Mouse (Mus musculus) ES-CJ7 (cell line): Measurements from ENCODE around the gene Limk2.

Experiments
- DNase-seq: peaks from one replicate; pipeline ENCODE4 v3.0.0; 2011; ENCODE audit warnings: low read depth, low spot score

Limk2 gene

DNA sequence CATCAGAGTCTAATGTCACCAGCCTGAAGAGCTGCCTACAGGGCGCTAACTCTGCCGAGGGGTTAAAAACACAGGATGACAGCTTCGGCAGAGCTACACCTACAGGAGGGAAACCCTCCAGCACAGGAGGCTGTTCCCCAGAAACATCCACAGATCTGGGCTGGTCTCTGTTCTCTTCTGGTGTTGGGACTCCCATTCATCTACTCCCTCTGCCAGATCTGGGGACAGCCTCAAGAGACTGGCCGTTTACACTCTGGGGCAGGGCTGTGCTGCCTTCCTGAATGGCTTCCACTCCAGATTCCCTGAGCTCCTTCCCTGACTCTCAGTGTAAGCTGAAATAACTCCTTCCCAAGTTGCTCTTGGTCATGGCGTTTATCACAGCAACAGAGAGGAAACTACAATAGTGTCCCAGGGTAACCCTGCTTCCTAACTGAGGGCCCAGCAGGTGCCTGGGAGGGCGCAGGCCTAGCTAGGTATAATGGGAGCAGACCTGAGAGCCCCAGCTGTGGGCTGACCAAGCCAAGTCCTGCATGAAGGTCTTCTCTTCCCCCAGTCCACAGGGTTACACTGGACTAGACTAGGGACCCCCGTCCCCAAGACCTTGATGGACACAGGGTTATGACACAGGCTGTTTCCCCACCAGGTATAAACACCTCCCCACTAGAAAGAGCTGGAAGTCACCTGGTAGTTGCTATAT is 37.2 kb downstream of the Limk2 start:
- DNase-seq = no peak

DNA sequence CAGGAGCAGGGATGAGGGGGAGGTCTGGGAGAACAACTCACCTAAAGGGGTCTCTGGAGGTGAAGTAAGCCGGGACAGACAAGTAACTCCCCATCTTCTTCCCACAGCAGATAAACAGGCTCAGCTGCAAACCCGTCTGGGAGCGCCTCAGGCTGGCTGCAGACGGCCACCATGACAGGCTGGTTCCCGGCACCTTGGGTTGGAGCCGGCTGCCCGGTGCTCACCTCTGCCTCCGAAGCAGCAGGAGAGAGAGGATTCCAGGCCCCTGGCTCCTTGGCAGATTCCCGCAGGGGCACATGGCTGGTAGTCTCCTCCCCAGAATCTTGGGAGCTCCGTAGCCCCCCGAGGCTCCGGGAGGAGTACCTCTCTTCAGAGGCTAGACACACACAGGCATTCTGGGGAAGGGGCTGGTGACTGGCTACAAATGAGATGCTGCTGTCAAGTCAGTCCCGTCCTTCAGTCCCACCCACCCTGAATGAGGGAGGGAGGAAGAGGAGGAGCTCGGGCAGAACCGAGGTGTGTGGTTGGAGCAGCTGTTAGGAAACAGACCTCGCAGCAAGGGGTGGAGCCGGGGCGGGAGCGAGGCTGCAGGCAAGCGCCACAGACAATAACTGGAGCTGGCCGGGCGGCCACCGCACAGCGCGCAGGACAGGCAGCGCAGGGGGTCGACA is 37.9 kb downstream of the Limk2 start:
- peak; percentile 85 for DNase-seq

DNA sequence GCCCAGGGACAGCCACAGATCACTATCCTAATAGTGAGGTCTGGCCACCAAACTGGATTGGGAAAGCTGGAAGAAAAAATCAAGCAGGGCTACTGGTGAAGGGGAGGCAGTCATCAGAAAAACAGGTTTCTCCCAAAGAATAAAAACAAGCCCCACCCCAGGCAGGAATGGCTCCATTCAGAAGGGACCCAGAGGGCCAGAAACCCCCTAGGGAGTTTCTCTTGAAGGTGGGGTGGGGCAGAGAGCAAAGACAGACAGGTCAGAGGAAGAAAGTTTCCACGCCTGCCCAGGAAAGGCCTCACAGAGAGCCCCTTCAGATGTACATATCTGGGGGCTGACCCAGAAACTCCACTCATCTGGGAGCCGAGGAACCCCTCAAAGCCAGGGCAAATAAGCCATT is 38.8 kb downstream of the Limk2 start:
- no peak for DNase-seq

DNA sequence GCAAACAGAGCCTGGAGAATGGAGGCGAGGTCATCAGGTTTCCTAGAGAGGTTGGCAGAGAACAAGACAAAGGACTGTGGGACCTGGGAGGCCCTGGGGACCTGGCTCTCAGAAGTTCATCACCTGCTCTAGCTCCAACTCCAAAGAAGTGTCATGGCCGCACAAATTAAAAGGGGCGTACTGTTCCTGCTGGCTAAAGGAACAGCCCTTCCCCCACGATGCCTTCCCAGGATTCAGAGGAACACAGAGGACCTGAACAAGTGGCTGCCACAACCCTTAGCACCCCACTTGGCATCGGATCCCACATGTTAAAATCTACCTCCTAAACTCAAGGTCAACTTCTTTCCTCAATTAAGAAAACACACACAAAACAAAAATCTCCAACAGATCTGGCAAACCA is 39.5 kb downstream of the Limk2 start:
- DNase-seq = no peak

DNA sequence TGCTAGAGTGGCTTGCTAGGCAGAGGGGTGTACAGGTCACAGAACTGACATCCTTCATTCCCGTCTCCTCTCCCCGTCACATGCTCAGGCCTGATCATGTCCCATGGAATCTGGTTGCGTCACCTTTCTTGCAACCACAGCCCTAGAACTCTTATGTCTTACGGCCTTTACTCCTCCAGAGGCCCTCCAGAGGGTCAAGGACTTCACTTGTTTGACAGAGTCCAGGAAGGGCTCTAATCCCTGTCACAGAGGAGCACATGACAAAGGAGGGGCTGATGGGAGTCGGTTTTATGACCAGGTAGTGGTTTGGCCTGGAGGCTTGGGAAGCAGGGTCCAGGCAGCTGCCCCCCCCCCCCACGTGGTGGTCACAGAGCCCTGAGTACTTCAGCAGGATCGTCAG is 40.0 kb downstream of the Limk2 start:
- no peak for DNase-seq

DNA sequence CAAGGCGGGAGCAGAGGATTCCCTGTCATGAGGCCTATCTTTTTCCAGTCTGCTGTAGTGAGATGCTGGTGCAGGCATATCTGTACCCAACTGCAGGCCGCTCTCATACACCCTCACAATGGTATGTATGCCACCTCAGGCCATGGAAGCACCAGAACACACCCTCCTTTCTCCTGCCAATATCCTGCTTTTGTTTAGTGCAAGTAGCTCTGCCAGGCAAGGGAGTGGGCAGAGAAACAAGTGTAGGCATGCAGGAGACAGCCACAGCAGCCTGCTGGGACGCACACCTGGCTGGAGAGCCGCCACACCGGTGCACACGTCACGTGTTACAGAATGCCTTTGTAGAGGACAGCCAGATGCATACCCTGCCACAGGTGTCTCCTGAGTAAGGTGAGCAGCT is 42.6 kb downstream of the Limk2 start:
- DNase-seq = no peak

DNA sequence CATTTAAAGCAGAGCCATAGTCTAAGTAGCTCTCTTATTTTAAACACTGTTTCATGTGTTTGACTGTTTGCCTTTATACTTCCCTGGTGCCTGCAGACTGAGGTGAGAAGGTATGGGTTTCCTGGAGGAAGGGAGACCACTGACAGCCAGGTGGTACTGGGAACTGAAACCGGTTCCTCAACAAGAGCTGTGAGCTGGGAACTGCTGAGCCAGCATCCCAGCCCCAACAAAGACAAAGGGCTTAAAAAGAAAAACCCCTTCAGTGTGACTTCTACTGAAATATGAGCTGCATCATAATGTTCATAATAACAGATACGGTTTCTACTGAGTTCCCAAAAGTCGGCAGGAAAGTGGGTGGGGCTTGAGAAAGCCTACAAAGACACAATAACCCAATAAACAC is 46.1 kb downstream of the Limk2 start:
- no peak for DNase-seq

DNA sequence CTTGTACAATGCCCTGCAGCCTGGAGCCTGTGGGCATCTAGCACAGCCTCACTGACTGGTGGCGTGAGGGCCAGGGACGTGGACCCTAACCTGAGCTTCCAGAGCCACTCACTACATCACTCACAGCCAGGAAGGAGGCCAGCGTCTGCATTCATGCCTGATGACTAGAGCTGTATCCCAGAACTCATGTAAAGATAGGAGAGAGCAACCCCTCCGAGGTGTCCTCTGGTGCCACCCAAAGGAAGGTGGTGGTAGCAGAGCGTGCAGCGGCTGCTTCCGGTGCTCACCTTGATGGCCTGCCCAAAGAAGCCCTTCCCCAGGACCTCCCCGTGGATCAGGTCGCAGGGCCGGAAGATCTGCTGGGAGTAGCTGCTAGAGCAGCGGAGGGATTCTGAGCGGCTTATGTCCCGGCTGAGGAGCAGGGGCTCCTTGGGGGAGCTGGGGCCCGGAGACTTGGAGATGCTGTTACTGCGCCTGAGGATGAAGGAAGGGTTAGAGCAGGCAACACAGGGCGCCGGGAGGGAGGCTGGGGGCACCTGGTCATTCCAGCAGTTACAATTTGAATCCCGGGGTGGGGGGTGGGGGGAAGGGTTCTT is 55.9 kb downstream of the Limk2 start:
- peak; percentile 87 for DNase-seq

DNA sequence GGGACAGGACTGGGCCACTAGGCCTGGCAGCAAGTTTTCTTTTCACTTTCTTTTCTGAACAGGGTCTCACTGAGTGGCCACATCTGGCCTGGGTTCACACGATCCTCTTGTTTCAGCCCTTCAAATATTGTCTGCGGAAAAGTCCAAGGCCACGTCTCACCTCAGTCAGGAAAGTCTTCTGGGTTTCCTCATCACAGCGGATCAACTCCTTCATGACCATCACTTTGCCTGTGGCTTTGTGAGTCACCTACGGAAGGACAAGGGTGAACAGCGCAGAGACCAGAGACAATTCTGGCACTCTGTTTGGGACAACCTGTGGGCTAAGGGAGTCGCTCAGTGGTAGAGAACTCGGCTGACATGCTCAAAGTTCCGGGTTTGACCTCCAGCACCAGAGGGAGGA is 56.9 kb downstream of the Limk2 start:
- DNase-seq = no peak

DNA sequence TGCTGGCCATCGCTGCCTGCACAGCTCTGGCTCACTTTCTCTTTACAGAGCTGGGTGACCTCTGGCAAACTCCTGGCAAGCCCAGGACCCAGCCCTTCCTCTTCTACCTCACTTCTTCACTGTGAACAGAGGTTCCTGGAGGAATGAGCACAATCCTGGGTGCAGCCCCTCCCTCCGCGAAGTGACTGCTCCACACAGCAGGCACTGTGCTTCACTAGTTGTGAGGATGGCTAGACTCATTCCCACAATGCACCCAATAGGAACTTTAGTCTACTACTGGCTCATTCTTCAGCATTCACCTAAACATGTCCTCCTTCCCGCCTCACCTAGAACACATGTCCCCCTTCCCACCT is 59.7 kb downstream of the Limk2 start:
- DNase-seq = no peak

DNA sequence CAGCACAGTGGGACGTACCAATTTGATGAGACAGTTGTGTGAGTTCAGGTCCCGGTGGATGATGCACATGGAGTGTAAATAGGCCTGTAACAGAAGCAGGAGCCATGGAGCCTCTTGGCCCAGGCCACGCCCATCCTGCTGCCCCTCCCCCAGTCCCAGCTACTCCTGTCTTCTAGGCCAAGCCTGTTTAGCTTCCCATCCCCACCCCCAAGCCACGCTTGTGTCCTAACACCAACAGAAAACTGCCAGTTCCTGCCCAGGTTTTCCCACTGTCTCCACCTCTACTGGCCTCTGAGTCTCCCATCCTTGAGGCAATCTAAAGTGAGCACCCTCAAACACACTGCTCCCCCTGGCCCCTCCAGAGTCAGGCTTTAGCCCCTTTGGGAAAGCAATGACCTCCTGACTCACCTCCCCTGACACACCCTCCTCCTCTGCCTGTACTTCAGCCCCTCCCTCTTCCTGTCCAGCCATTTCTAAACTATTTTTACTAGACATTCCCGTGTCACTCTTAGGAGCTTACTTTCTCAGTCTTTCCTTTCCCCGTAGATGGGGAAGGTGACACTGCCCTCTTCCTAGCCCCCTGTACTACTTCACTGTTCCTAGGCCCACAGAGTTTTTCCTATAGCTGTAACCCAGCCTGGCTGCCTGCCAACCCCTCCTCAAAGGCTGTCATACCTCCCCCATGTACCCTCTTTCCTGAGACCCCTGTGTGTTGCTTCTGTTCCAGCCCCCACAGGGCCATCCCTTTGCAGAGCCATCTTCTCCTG is 60.2 kb downstream of the Limk2 start:
- DNase-seq = peak; percentile 96

DNA sequence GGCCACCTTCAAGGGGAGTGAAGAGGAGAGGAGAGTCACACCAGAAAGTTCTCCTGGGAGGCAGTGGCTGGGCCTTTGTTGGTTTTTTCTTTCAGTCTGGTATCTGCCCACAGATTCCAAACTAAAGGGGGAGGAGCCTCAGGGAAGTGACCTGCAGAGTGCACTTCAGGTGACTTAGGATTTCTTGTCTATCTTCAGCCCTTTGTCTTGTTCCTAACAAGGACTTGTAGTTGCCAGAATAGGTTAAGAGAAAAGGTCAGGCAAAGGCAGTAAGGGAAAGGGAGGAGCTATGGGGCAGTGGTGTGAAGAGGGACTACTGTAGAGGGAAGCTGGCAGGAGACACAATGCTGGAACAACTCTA is 61.2 kb downstream of the Limk2 start:
- DNase-seq = peak; percentile 71

DNA sequence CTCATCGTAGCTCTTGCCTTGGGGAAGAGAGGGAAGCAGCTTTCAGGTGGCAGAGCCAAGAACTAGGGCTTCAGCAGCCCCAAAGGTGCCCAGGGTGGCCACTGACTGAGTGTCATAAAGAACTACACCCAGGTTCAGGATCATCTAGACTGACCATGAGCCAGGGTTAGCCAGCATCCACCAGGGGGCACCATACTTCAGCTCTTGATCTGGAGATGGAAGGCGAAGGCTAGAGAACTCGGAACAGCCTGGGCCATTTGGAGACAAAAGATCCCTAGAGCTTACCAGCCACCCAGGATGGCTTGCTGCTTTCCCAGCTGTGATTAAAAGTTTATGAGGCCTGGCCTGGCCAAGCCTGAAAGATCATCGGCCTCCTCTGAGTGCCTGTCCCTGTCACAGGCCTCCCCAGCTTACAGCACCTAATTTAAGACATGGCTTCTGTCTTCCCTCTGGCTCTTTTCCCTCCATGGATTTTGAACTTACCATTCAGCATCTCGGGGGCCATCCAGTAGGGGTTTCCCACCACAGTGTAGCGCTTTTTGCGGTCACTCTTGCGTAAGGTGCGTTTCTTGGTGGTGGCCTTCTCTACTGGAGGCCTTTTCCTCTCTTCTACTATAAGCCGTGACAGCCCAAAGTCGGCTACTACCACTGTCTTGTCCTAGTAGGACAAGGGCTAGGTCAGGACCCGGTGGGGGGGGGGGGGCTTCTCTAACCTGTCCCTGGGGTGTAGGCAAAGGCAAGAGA is 61.7 kb downstream of the Limk2 start:
- DNase-seq = peak; percentile 92

DNA sequence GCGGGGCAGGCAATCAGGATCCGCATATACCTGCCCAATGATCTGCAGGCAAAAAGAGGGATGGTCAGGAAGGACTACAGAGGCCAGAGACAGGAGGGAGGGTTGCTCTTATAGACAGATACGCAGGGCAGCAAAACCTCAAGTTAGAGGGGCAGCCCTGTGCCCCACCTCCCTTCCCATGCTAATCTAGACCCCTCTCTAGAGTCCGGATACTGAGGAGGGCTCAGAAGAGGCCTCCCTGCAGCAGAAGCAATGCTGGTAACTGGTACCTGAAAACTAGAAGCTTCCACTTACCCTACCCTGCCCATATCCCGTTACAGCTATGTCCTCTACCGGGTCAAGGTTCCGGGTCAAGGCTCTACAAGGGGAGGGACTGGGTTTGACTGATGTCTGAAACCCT is 62.6 kb downstream of the Limk2 start:
- no peak for DNase-seq

DNA sequence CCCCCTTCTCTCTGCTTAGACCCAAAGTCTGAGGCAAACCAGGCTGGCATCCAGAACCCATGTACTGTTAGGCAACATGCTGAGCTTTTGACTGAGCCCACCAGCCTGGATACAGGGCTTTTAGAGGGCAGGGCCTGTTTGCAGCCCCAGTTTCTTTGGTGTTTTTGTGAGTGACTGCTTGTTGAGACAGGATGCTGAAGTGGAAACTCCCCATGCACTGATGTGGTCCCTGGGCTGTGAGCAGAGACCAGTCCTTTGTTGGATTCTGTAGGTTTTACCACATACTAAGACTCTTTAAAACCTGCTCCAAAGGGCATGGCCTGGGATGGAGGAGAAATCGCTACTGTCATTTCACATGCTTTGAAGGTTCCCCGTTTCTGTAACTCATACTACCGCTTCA is 64.1 kb downstream of the Limk2 start:
- DNase-seq = no peak

DNA sequence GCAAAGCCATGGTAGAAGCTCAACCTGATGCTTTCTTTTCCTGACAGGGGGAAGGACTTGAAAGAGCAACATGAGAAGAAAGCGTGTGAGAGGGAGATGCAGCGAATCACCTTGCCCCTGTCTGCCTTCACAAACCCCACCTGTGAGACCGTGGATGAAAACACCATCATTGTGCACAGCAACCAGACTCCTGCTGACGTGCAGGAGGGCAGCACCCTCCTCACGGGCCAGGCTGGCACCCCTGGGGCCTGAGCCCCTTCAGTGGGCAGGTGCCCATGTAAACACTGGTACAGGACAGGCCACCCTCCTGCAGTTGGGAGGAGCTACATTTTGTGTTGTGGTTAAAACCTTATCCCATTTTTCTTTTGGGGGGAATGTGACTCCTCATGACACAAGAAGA is 67.5 kb downstream of the Limk2 start:
- no peak for DNase-seq

DNA sequence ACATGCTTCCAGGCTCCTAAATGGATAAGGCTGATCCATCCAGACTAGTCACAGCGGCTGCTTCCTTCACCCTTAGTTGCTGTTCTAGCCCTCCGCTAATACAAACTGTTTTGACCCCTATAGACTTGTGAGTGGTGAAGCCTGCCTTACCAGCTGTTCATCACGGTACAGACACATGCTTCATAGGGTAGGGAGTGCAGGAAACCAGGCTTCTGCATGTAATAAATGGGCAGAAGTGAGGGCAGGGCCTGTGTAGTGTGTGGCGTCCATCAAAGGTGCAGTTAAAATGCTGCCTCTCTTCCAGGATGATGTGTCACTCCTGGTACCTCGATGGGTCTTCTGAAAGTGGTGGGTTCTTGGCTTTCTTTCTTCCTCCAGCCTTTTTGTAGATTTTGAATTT is 71.0 kb downstream of the Limk2 start:
- DNase-seq = no peak

DNA sequence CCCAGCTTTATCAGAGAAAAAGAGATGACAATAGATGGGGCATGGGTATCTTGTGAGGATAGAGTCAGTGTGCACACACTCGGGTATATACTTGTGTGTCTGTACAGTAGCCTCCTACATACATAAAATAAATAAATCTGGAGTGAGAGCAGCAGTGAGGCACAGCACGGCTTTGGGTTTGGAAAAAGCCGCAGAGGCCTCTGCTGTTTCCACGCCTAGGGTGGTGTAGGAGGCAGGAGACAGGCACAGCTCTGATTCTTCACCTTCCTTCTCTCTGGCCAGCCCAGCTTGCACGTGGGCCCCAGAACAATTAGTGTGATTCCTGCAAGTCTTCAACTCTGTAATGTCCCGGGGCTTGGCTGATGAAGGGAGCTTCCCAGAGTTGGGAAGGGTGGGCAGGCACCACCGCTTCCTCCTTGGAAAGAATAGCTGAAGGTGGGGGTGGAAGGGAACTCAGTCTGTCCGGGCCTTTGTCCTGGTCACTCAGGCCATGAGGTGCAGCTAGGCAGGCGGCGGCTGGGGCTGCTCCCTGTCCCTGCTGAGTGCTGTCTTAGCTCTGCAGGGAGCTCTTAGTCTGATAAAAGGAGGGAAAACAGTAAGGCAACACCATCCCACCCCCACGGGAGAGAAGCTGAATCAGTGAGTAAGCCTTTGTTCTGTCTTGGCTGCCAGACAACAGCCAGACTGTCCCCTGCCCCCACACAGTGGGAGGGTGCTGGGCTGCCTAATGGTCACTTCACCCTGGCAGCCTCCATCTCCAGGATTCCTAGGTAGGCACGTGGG is 71.6 kb downstream of the Limk2 start:
- peak; percentile 72 for DNase-seq

DNA sequence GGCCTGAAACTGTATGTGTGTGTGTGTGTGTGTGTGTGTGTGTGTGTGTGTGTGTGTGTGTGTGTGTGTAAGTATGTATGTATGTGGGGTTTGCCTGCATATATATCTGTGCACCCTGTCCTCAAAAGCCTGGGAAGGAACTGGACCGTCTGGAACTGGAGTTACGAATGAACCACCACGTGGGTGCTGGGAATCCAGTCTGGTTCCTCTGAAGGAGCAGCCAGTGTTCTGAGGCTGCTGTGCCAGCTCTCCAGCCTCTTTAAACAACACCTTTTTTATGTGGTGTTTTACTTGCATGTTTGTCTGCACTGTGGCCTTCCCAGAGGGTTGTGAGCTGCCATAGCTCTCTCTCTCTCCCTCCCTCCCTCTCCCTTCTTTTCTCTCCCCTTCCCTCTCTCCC is 72.4 kb downstream of the Limk2 start:
- DNase-seq = no peak

DNA sequence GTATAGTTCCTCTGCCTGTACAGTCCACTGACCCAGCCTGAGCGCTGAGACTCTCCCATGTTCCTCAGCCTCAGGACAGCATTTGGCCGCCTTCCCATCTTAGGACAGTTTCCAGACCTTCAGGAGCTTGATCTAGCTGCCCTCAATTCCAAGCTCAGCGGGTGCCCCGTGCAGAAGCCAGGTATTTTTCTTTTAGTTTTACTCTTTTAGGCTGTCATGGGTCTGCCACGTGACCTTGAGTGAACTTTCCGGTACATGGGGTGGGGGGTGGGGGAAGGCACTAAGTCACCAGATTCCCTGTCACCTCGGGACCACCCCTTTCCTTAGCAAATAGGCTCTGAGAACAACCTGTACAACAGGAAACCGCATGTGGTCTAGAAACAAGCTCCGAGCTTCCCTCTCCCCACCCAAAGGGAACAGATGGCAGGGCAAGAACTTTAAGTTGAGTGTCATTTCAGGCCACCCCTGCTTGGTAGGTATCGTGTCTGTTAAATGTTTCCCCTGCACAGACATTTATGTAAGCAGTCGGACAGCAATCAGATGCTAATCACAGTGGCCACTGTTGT is 73.3 kb downstream of the Limk2 start:
- peak; percentile 62 for DNase-seq
